Mouse (Mus musculus): ENCODE results near the gene Hbq1b. TPM values are rescaled to one million over a fixed set of nuclear protein-coding genes. Genes with fewer than 3 reads are reported as not detected.

The Hbq1b gene
- polyA plus RNA-seq, 1 experiment from 2014 or later = 5.8 TPM

- 92% methylated on average over 3 of the region's 3 CpGs for WGBS
- no peak for DNase-seq (ENCODE audit: low spot score)
- ATAC-seq (replicated peaks; ENCODE audit: low FRiP score) = no peak
Observed at GRCm38 (mm10) chr11:32265117-32265738, 21.5 kb upstream of the Hbq1b start.

GRCm38 (mm10) chr11:32266194-32266593 is 20.6 kb upstream of the Hbq1b start:
- DNase-seq (ENCODE audit: low spot score) = no peak
- no peaks in the 10 kb centered on the region for H3K27me3 ChIP-seq (ENCODE audit: control insufficient read depth, insufficient read depth, low read length)
- no peaks in the 10 kb centered on the region for H3K36me3 ChIP-seq (ENCODE audit: control insufficient read depth, insufficient read depth, low read length)
- H3K4me2 ChIP-seq (ENCODE audit: low read depth, low read length, severe bottlenecking) = no peak overlapping the region
- H3K4me1 ChIP-seq (replicated peaks; ENCODE audit: control insufficient read depth, insufficient read depth, low read length) = no peaks in the 10 kb centered on the region; the same call in 1 of the 2 replicates
- H3K4me3 ChIP-seq (ENCODE audit: low read depth, low read length) = no peak overlapping the region
- no peak for ATAC-seq (replicated peaks; ENCODE audit: low FRiP score)
- 91% methylated on average over 6 of the region's 6 CpGs for WGBS
- no peak overlapping the region for H3K9ac ChIP-seq (ENCODE audit: low read length)
- no peak overlapping the region for H3K27ac ChIP-seq (ENCODE audit: low read depth, low read length)
- no peaks in the 10 kb centered on the region for H3K9me3 ChIP-seq (ENCODE audit: control insufficient read depth, low read length)

More at GRCm38 (mm10) chr11:32265117-32265738, 21.5 kb upstream of the Hbq1b start:
- no peaks in the 10 kb centered on the region for H3K36me3 ChIP-seq (ENCODE audit: control insufficient read depth, insufficient read depth, low read length)
- no peaks in the 10 kb centered on the region for H3K27me3 ChIP-seq (ENCODE audit: control insufficient read depth, insufficient read depth, low read length)
- no peak overlapping the region for H3K4me3 ChIP-seq (ENCODE audit: low read depth, low read length)
- H3K9ac ChIP-seq (ENCODE audit: low read length) = no peak overlapping the region
- no peak overlapping the region for H3K27ac ChIP-seq (ENCODE audit: low read depth, low read length)
- no peaks in the 10 kb centered on the region; the same call in 1 of the 2 replicates for H3K4me1 ChIP-seq (replicated peaks; ENCODE audit: control insufficient read depth, insufficient read depth, low read length)
- no peak overlapping the region for H3K4me2 ChIP-seq (ENCODE audit: low read depth, low read length, severe bottlenecking)
- no peaks in the 10 kb centered on the region for H3K9me3 ChIP-seq (ENCODE audit: control insufficient read depth, low read length)

- Histone ChIP-seq H3K4me2 (ENCODE audit: low read depth, low read length, severe bottlenecking) (peak overlapping the region; percentile 70), H3K27ac (ENCODE audit: low read depth, low read length) (peak overlapping the region; percentile 92), H3K9me3 (ENCODE audit: control insufficient read depth, low read length) (no peaks in the 10 kb centered on the region), H3K27me3 (ENCODE audit: control insufficient read depth, insufficient read depth, low read length) (no peaks in the 10 kb centered on the region), H3K9ac (ENCODE audit: low read length) (peak overlapping the region; percentile 95), H3K4me3 (ENCODE audit: low read depth, low read length) (peak overlapping the region; percentile 73), H3K4me1 (replicated peaks; ENCODE audit: control insufficient read depth, insufficient read depth, low read length) (no peaks in the 10 kb centered on the region; the same call in 1 of the 2 replicates), H3K36me3 (ENCODE audit: control insufficient read depth, insufficient read depth, low read length) (no peaks in the 10 kb centered on the region)
- ATAC-seq (replicated peaks; ENCODE audit: low FRiP score) (no peak), DNase-seq (ENCODE audit: low spot score) (no peak)
- WGBS = 35% methylated on average over 6 of the region's 6 CpGs
Observed at GRCm38 (mm10) chr11:32266776-32267175, 20.0 kb upstream of the Hbq1b start.

DNA sequence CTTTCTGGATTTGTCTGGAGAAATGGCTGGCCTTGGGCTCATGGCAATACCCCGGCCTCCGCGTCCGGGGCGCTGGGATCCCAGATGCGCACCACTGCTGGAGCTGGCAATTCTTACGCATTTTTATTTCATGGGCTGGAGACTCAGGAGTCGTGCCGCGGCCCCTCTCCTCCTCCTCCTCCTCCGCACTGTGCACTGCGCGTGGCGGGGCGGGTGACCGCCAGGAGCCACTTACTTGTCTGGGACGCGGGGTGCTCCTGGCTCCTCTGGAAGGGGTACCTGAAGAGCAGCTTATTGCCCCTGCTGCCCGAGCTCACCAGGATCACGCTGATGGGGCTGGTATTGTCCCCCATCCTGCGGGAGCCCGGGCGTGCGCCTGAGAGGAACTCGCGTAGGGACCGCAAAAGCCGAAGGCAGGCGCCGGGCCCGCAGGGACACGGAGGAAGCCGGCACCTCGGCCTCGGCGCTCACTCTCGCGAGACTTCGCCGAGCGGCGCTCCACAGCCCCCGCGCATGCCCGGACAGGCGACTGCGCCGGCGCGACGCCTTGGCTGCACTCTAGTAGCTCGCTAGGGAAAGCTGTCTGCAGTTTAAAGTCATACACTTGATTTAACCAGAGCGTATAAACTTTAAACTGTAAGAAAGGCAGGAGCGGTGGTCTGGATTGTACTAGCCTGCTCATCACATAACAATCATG is 19.4 kb upstream of the Hbq1b start, which contains the start of gene Nprl3:
Gene Nprl3 (minus strand): TSS at position 520 of the 697 bp plus-strand sequence.
- H3K4me3 ChIP-seq (ENCODE audit: low read depth, low read length) = peak within 1 kb of the TSS; percentile 73
- no peaks in the 10 kb centered on the region; the same call in 1 of the 2 replicates for H3K4me1 ChIP-seq (replicated peaks; ENCODE audit: control insufficient read depth, insufficient read depth, low read length)
- H3K27me3 ChIP-seq (ENCODE audit: control insufficient read depth, insufficient read depth, low read length) = no peaks in the 10 kb centered on the region
- peak within 1 kb of the TSS; percentile 95 for H3K9ac ChIP-seq (ENCODE audit: low read length)
- H3K36me3 ChIP-seq (ENCODE audit: control insufficient read depth, insufficient read depth, low read length) = no peaks in the 10 kb centered on the region
- ATAC-seq (replicated peaks; ENCODE audit: low FRiP score) = peak; percentile 99
- peak; percentile 97 for DNase-seq (ENCODE audit: low spot score)
- H3K27ac ChIP-seq (ENCODE audit: low read depth, low read length) = peak within 1 kb of the TSS; percentile 92
- no peaks in the 10 kb centered on the region for H3K9me3 ChIP-seq (ENCODE audit: control insufficient read depth, low read length)
- peak within 1 kb of the TSS; percentile 70 for H3K4me2 ChIP-seq (ENCODE audit: low read depth, low read length, severe bottlenecking)
- 1% methylated on average over 54 of the region's 54 CpGs for WGBS

DNA sequence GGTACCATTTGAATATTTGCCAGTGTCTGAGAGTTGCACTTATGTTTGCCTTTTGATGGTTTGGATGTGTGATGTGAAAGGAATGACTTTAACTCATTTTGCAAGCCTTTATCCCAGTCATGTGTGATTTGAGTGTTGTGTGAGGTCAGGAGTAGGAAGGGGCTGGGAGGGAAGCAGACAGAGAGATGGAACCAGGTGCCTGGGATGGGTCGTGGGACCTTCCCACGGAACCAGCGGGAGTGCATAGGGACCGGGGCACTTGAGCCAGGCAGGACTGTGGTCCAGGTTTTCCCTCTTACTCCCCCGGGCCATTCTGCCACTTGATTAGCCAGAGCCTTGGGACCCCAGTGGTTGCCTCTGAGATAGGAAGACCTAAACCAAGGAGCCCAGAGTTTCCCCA is 18.8 kb upstream of the Hbq1b start:
- peak; percentile 45 for ATAC-seq (replicated peaks; ENCODE audit: low FRiP score)
- H3K4me2 ChIP-seq (ENCODE audit: low read depth, low read length, severe bottlenecking) = peak overlapping the region; percentile 70

GRCm38 (mm10) chr11:32268952-32269351 is 17.8 kb upstream of the Hbq1b start:
- H3K27me3 ChIP-seq (ENCODE audit: control insufficient read depth, insufficient read depth, low read length) = no peaks in the 10 kb centered on the region
- H3K9ac ChIP-seq (ENCODE audit: low read length) = no peak overlapping the region
- H3K4me3 ChIP-seq (ENCODE audit: low read depth, low read length) = no peak overlapping the region
- ATAC-seq (replicated peaks; ENCODE audit: low FRiP score) = no peak
- H3K36me3 ChIP-seq (ENCODE audit: control insufficient read depth, insufficient read depth, low read length) = no peaks in the 10 kb centered on the region
- no peak overlapping the region for H3K4me2 ChIP-seq (ENCODE audit: low read depth, low read length, severe bottlenecking)
- H3K4me1 ChIP-seq (replicated peaks; ENCODE audit: control insufficient read depth, insufficient read depth, low read length) = no peaks in the 10 kb centered on the region; the same call in 1 of the 2 replicates
- WGBS = 81% methylated on average over 5 of the region's 5 CpGs
- H3K27ac ChIP-seq (ENCODE audit: low read depth, low read length) = no peak overlapping the region
- no peaks in the 10 kb centered on the region for H3K9me3 ChIP-seq (ENCODE audit: control insufficient read depth, low read length)
- DNase-seq (ENCODE audit: low spot score) = no peak

More for the DNA sequence above, 18.8 kb upstream of the Hbq1b start:
- no peak overlapping the region for H3K27ac ChIP-seq (ENCODE audit: low read depth, low read length)
- no peaks in the 10 kb centered on the region for H3K36me3 ChIP-seq (ENCODE audit: control insufficient read depth, insufficient read depth, low read length)
- H3K4me3 ChIP-seq (ENCODE audit: low read depth, low read length) = peak overlapping the region; percentile 73; the same call in 1 of the 2 replicates
- no peaks in the 10 kb centered on the region; the same call in 1 of the 2 replicates for H3K4me1 ChIP-seq (replicated peaks; ENCODE audit: control insufficient read depth, insufficient read depth, low read length)
- H3K9me3 ChIP-seq (ENCODE audit: control insufficient read depth, low read length) = no peaks in the 10 kb centered on the region
- peak overlapping the region; percentile 95 for H3K9ac ChIP-seq (ENCODE audit: low read length)
- no peaks in the 10 kb centered on the region for H3K27me3 ChIP-seq (ENCODE audit: control insufficient read depth, insufficient read depth, low read length)
- 23% methylated on average over 5 of the region's 5 CpGs for WGBS
- no peak for DNase-seq (ENCODE audit: low spot score)

GRCm38 (mm10) chr11:32271178-32271577 is 15.6 kb upstream of the Hbq1b start:
- Histone ChIP-seq H3K27ac (ENCODE audit: low read depth, low read length) (no peak overlapping the region), H3K36me3 (ENCODE audit: control insufficient read depth, insufficient read depth, low read length) (no peaks in the 10 kb centered on the region), H3K4me3 (ENCODE audit: low read depth, low read length) (no peak overlapping the region), H3K4me2 (ENCODE audit: low read depth, low read length, severe bottlenecking) (no peak overlapping the region), H3K9me3 (ENCODE audit: control insufficient read depth, low read length) (no peaks in the 10 kb centered on the region), H3K4me1 (replicated peaks; ENCODE audit: control insufficient read depth, insufficient read depth, low read length) (no peaks in the 10 kb centered on the region; the same call in 1 of the 2 replicates), H3K9ac (ENCODE audit: low read length) (no peak overlapping the region), H3K27me3 (ENCODE audit: control insufficient read depth, insufficient read depth, low read length) (no peaks in the 10 kb centered on the region)
- ATAC-seq (replicated peaks; ENCODE audit: low FRiP score) (no peak), DNase-seq (ENCODE audit: low spot score) (no peak)
- WGBS = 62% methylated on average over 4 of the region's 4 CpGs

GRCm38 (mm10) chr11:32276347-32276746 is 10.4 kb upstream of the Hbq1b start, which contains the start of gene Hba-x:
TSS of gene Hba-x (plus strand) at chr11:32276400.
- Histone ChIP-seq H3K9me3 (ENCODE audit: control insufficient read depth, low read length) (no peaks in the 10 kb centered on the region), H3K27ac (ENCODE audit: low read depth, low read length) (no peak within 1 kb of the TSS), H3K27me3 (ENCODE audit: control insufficient read depth, insufficient read depth, low read length) (no peaks in the 10 kb centered on the region), H3K9ac (ENCODE audit: low read length) (no peak within 1 kb of the TSS), H3K4me1 (replicated peaks; ENCODE audit: control insufficient read depth, insufficient read depth, low read length) (no peaks in the 10 kb centered on the region), H3K36me3 (ENCODE audit: control insufficient read depth, insufficient read depth, low read length) (no peaks in the 10 kb centered on the region), H3K4me3 (ENCODE audit: low read depth, low read length) (no peak within 1 kb of the TSS), H3K4me2 (ENCODE audit: low read depth, low read length, severe bottlenecking) (no peak within 1 kb of the TSS)
- no peak for DNase-seq (ENCODE audit: low spot score)
- no peak; the same call in 1 of the 2 replicates for ATAC-seq (replicated peaks; ENCODE audit: low FRiP score)
- 62% methylated on average over 3 of the region's 3 CpGs for WGBS

Data from forebrain, embryonic 11.5 days (tissue).